Mouse (Mus musculus): ENCODE results near the gene Mybphl. TPM values are rescaled to one million over a fixed set of nuclear protein-coding genes. Genes with fewer than 3 reads are reported as not detected.

Mybphl gene
- 0.06 TPM in 1 of 2 replicates, not detected in the other for polyA plus RNA-seq (2012; rRNA removed)

- no peak for DNase-seq (ENCODE audit: extremely low spot score in 1 of 2, low spot score in 1 of 2)
Measured at GRCm38 (mm10) chr3:108364270-108364995, at the start of gene Mybphl. TSS of gene Mybphl (plus strand) at chr3:108364911.

- DNase-seq (ENCODE audit: extremely low spot score in 1 of 2, low spot score in 1 of 2): no peak
Measured at GRCm38 (mm10) chr3:108318517-108318916, 46.2 kb upstream of the Mybphl start.

- no peak for DNase-seq (ENCODE audit: extremely low spot score in 1 of 2, low spot score in 1 of 2)
Measured at GRCm38 (mm10) chr3:108321671-108322070, 43.0 kb upstream of the Mybphl start.

- no peak for DNase-seq (ENCODE audit: extremely low spot score in 1 of 2, low spot score in 1 of 2)
Measured at GRCm38 (mm10) chr3:108322136-108322535, 42.6 kb upstream of the Mybphl start.

GRCm38 (mm10) chr3:108322962-108323361, 41.7 kb upstream of the Mybphl start:
- DNase-seq (ENCODE audit: extremely low spot score in 1 of 2, low spot score in 1 of 2): no peak

GRCm38 (mm10) chr3:108324837-108325236, 39.9 kb upstream of the Mybphl start:
- no peak for DNase-seq (ENCODE audit: extremely low spot score in 1 of 2, low spot score in 1 of 2)

GRCm38 (mm10) chr3:108325521-108325920, 39.2 kb upstream of the Mybphl start:
- no peak for DNase-seq (ENCODE audit: extremely low spot score in 1 of 2, low spot score in 1 of 2)

GRCm38 (mm10) chr3:108327275-108327674, 37.4 kb upstream of the Mybphl start:
- peak in 1 of 2 experiments; percentile 74 for DNase-seq (ENCODE audit: extremely low spot score in 1 of 2, low spot score in 1 of 2)

- no peak for DNase-seq (ENCODE audit: extremely low spot score in 1 of 2, low spot score in 1 of 2)
Measured at GRCm38 (mm10) chr3:108327916-108328315, 36.8 kb upstream of the Mybphl start.

- DNase-seq (ENCODE audit: extremely low spot score in 1 of 2, low spot score in 1 of 2): peak in 1 of 2 experiments; percentile 58
Measured at GRCm38 (mm10) chr3:108328441-108328841, 36.3 kb upstream of the Mybphl start.

GRCm38 (mm10) chr3:108330812-108331211, 33.9 kb upstream of the Mybphl start:
- DNase-seq (ENCODE audit: extremely low spot score in 1 of 2, low spot score in 1 of 2): peak in 1 of 2 experiments; percentile 66

- DNase-seq (ENCODE audit: extremely low spot score in 1 of 2, low spot score in 1 of 2): no peak
Measured at GRCm38 (mm10) chr3:108336878-108337277, 27.8 kb upstream of the Mybphl start.

- DNase-seq (ENCODE audit: extremely low spot score in 1 of 2, low spot score in 1 of 2): no peak
Measured at GRCm38 (mm10) chr3:108341040-108341439, 23.7 kb upstream of the Mybphl start.

GRCm38 (mm10) chr3:108342185-108342584, 22.5 kb upstream of the Mybphl start:
- no peak for DNase-seq (ENCODE audit: extremely low spot score in 1 of 2, low spot score in 1 of 2)

GRCm38 (mm10) chr3:108345855-108346254, 18.9 kb upstream of the Mybphl start:
- DNase-seq (ENCODE audit: extremely low spot score in 1 of 2, low spot score in 1 of 2): no peak

- no peak for DNase-seq (ENCODE audit: extremely low spot score in 1 of 2, low spot score in 1 of 2)
Measured at GRCm38 (mm10) chr3:108348376-108348775, 16.3 kb upstream of the Mybphl start.

GRCm38 (mm10) chr3:108355245-108355644, 9.5 kb upstream of the Mybphl start:
- no peak for DNase-seq (ENCODE audit: extremely low spot score in 1 of 2, low spot score in 1 of 2)

- peak in 1 of 2 experiments; percentile 40 for DNase-seq (ENCODE audit: extremely low spot score in 1 of 2, low spot score in 1 of 2)
Measured at GRCm38 (mm10) chr3:108357051-108357450, 7.7 kb upstream of the Mybphl start.

GRCm38 (mm10) chr3:108358445-108358844, 6.3 kb upstream of the Mybphl start:
- DNase-seq (ENCODE audit: extremely low spot score in 1 of 2, low spot score in 1 of 2): peak in 1 of 2 experiments; percentile 79

- DNase-seq (ENCODE audit: extremely low spot score in 1 of 2, low spot score in 1 of 2): no peak
Measured at GRCm38 (mm10) chr3:108360894-108361293, 3.8 kb upstream of the Mybphl start.

- DNase-seq (ENCODE audit: extremely low spot score in 1 of 2, low spot score in 1 of 2): peak in 1 of 2 experiments; percentile 60
Measured at GRCm38 (mm10) chr3:108363626-108364025, 1.1 kb upstream of the Mybphl start.

- DNase-seq (ENCODE audit: extremely low spot score in 1 of 2, low spot score in 1 of 2): no peak
Measured at GRCm38 (mm10) chr3:108367173-108367572, 2.5 kb downstream of the Mybphl start.

All from frontal cortex, adult 2 months (tissue).